Mouse (Mus musculus) liver, postnatal 0 days (tissue): Measurements from ENCODE around the gene Nav2.

Experiments
- CTCF ChIP-seq: sonication (generic); IDR thresholded peaks from 2 replicates; pipeline ENCODE4 v1.5.1; 2016; ENCODE audit warnings: antibody characterized with exemption, low read depth
- EP300 ChIP-seq: IDR thresholded peaks from 2 replicates; pipeline ENCODE4 v1.6.1; 2016; ENCODE audit warnings: antibody characterized with exemption, low read depth, mild to moderate bottlenecking

DNA sequence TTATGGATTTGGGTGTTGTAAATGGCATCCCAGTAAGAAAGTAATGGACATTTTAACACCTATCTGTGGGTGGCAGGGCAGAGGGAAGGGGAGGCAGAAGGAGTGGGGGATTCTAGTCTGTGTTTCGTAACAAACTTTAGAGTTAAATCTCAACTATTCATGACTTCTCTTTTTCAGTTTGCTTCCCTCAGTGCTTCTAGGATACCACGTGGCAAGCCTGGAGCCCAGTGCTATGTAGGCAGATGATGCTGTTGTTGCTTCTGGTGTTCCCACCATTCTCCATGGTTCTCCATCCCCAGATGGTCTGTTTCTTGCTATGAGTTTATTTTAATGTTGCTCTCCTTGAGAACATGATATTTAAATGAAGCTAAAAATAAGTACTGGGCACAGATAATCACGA lies 92.3 kb downstream of the Nav2 start:
- TF ChIP-seq CTCF (no peak), EP300 (no peak)
